ENCODE assay signal across 9 mouse cellular contexts in the genomic region with DNA sequence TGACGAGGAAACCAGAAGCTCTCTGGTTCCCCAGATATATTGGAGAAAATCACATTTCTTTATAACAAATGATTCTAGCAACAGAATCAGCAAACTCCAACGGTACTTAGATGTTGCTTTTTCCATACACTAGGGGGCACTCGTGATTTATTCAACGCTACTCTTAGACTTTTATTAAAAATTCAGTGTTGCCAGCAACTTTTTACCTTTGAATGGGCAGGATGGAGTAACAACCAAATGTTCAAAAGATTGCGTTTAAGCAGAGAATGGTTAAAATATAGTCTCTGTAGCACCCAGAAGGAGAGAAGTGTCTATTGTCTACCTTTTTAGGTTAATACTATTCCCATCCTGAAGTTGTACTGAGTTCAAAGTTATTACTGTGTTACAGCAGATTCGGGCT.
DNase-seq lines count a peak whose midpoint lies in the region; ATAC-seq and TF ChIP-seq lines count a peak whose summit lies in the region.
"Had no signal": no experiment of that assay in that cellular context is flagged by ENCODE, and none has a peak within 500 bp of the region (broad histone marks: within the 10 kb centered on the region; RNA-seq: fewer than 3 reads in every experiment).

No protein-coding gene starts in this region.

- H3K27ac ChIP-seq in hindbrain, embryonic 12.5 days: no peak overlapping the region
- no peak overlapping the region for H3K27ac ChIP-seq in hindbrain, embryonic 10.5 days
- H3K27ac ChIP-seq in hindbrain, postnatal 0 days: no peak overlapping the region
- H3K27ac ChIP-seq: neural tube, embryonic 12.5 days had no signal

- no peak overlapping the region for H3K4me2 ChIP-seq in hindbrain, embryonic 12.5 days (replicated peaks)
- H3K4me2 ChIP-seq in hindbrain, postnatal 0 days (ENCODE audit: low read depth, low read length): no peak overlapping the region
- H3K4me2 ChIP-seq: neural tube, embryonic 12.5 days had no signal

- no peaks in the 10 kb centered on the region for H3K36me3 ChIP-seq in hindbrain, embryonic 12.5 days
- no peaks in the 10 kb centered on the region for H3K36me3 ChIP-seq in hindbrain, embryonic 10.5 days
- H3K36me3 ChIP-seq in hindbrain, postnatal 0 days (ENCODE audit: insufficient read depth, low read length): no peaks in the 10 kb centered on the region
- H3K36me3 ChIP-seq: neural tube, embryonic 12.5 days had no signal

- no peak overlapping the region for H3K9ac ChIP-seq in hindbrain, embryonic 12.5 days
- no peak overlapping the region for H3K9ac ChIP-seq in hindbrain, postnatal 0 days (replicated peaks; ENCODE audit: low read length)
- H3K9ac ChIP-seq: neural tube, embryonic 12.5 days had no signal

- peak; percentile 81 for TF ChIP-seq CTCF in hindbrain, postnatal 0 days (IDR thresholded peaks at IDR 0.05; ENCODE audit: low read depth)

- H3K27me3 ChIP-seq in hindbrain, embryonic 12.5 days: no peaks in the 10 kb centered on the region
- no peaks in the 10 kb centered on the region for H3K27me3 ChIP-seq in hindbrain, embryonic 10.5 days (ENCODE audit: insufficient read depth, poor library complexity, severe bottlenecking)
- no peaks in the 10 kb centered on the region for H3K27me3 ChIP-seq in hindbrain, postnatal 0 days (ENCODE audit: insufficient read depth, low read length)
- H3K27me3 ChIP-seq: neural tube, embryonic 12.5 days had no signal

- DNase-seq in hindbrain, embryonic 10.5 days (ENCODE audit: low spot score): no peak
- DNase-seq in thymus, postnatal 0 days (ENCODE audit: low spot score): peak; percentile 62
- DNase-seq in thymus, postnatal 36 days: no peak
- peak; percentile 8 for DNase-seq in c-Kit-positive CD71-positive TER-119-positive erythroid progenitor cells, embryonic 14.5 days (ENCODE audit: low spot score)
- DNase-seq in hindbrain, postnatal 0 days (ENCODE audit: low spot score): peak; percentile 89
- DNase-seq in natural killer cell, adult 2 months (ENCODE audit: low spot score in 2 of 2): peak; percentile 5 to 21
- DNase-seq in gastrocnemius, postnatal 25 days: no peak

- ATAC-seq in hindbrain, embryonic 12.5 days (ENCODE audit: low FRiP score): 0 out of 2 replicates have a peak, but pooled peaks have one; percentile 19
- no peak for ATAC-seq in hindbrain, postnatal 0 days

- 17% methylated on average over 6 of the region's 6 CpGs for WGBS in hindbrain, embryonic 12.5 days
- WGBS in hindbrain, embryonic 10.5 days: 25% methylated on average over 6 of the region's 6 CpGs
- 17% methylated on average over 6 of the region's 6 CpGs for WGBS in hindbrain, postnatal 0 days

- H3K4me1 ChIP-seq in hindbrain, embryonic 12.5 days: 0 out of 2 replicates have a peak, but pooled peaks cover 3% of the 10 kb centered on the region
- H3K4me1 ChIP-seq in hindbrain, embryonic 10.5 days (replicated peaks): no peaks in the 10 kb centered on the region
- H3K4me1 ChIP-seq in hindbrain, postnatal 0 days (ENCODE audit: insufficient read depth, low read length): no peaks in the 10 kb centered on the region
- H3K4me1 ChIP-seq: neural tube, embryonic 12.5 days had no signal

- no peak overlapping the region for H3K4me3 ChIP-seq in hindbrain, embryonic 12.5 days
- no peak overlapping the region for H3K4me3 ChIP-seq in hindbrain, embryonic 10.5 days
- H3K4me3 ChIP-seq in hindbrain, postnatal 0 days (ENCODE audit: low read length): no peak overlapping the region
- H3K4me3 ChIP-seq: neural tube, embryonic 12.5 days had no signal

- no peaks in the 10 kb centered on the region for H3K9me3 ChIP-seq in hindbrain, embryonic 12.5 days (replicated peaks)
- H3K9me3 ChIP-seq in hindbrain, embryonic 10.5 days: no peaks in the 10 kb centered on the region
- no peaks in the 10 kb centered on the region for H3K9me3 ChIP-seq in hindbrain, postnatal 0 days (ENCODE audit: low read length)
- H3K9me3 ChIP-seq: neural tube, embryonic 12.5 days had no signal

Comparison
In these comparisons a context has a peak if more than half of its experiments do, and no peak if none do; other contexts are left out.
1. DNase-seq: peak in thymus, postnatal 0 days (single experiment), c-Kit-positive CD71-positive TER-119-positive erythroid progenitor cells, embryonic 14.5 days (single experiment), hindbrain, postnatal 0 days (single experiment) and natural killer cell, adult 2 months (2 of 2); none in hindbrain, embryonic 10.5 days (single experiment), thymus, postnatal 36 days (0 of 2) and gastrocnemius, postnatal 25 days (single experiment).